Comparison of ENCODE assay signal across 9 mouse cellular contexts in genomic region chr17:5201859-5202598, GRCm38 (mm10).
DNase-seq lines count a peak whose midpoint lies in the region; TF ChIP-seq lines count a peak whose summit lies in the region.
"Had no signal": no experiment of that assay in that cellular context is flagged by ENCODE, and none has a peak within 500 bp of the region (broad histone marks: within the 10 kb centered on the region; RNA-seq: fewer than 3 reads in every experiment).

No protein-coding gene starts in this region.

- TF ChIP-seq EP300 in MEL (IDR thresholded peaks at IDR 0.05; ENCODE audit: low read depth in 1 of 2, low read length in 2 of 2), result no peak

- no peak for TF ChIP-seq POLR2A in MEL (IDR thresholded peaks at IDR 0.05; ENCODE audit: control insufficient read depth in 1 of 2, insufficient read depth in 1 of 2, low read depth in 1 of 2, low read length in 2 of 2, poor library complexity in 1 of 2)

- no peak overlapping the region for H3K9ac ChIP-seq in MEL (ENCODE audit: control insufficient read depth, low read depth, low read length, poor library complexity, severe bottlenecking)

- H3K36me3 ChIP-seq in MEL (ENCODE audit: control insufficient read depth in 1 of 2, insufficient read depth in 2 of 2, low read length in 2 of 2), result peaks cover 0 to 10% of the 10 kb centered on the region in 2 experiments; a peak in 2 of 4 replicates
- H3K36me3 ChIP-seq in embryonic facial prominence, embryonic 10.5 days (replicated peaks), result no peaks in the 10 kb centered on the region

- peaks cover 7 to 9% of the 10 kb centered on the region in 2 experiments for H3K4me1 ChIP-seq in MEL (ENCODE audit: control insufficient read depth in 1 of 2, insufficient read depth in 2 of 2, low read length in 2 of 2)
- peaks cover 31% of the 10 kb centered on the region for H3K4me1 ChIP-seq in embryonic facial prominence, embryonic 10.5 days

- H3K27ac ChIP-seq in layer of hippocampus, adult 2 months, result peak overlapping the region; percentile 5; the same call in 1 of the 2 replicates
- no peak overlapping the region for H3K27ac ChIP-seq in MEL (ENCODE audit: control insufficient read depth, low read depth, low read length)
- no peak overlapping the region for H3K27ac ChIP-seq in embryonic facial prominence, embryonic 10.5 days (replicated peaks)

- WGBS in embryonic facial prominence, embryonic 10.5 days, result 85% methylated on average over 6 of the region's 6 CpGs

- TF ChIP-seq CTCF in layer of hippocampus, adult 2 months (conservative IDR thresholded peaks at IDR 0.05), result peak; percentile 93
- TF ChIP-seq CTCF in MEL (IDR thresholded peaks at IDR 0.05 in 2 of 3, conservative IDR thresholded peaks at IDR 0.05 in 1 of 3; ENCODE audit: control insufficient read depth in 1 of 3, insufficient read depth in 1 of 3, low read depth in 2 of 3, low read length in 3 of 3, poor library complexity in 1 of 3, severe bottlenecking in 1 of 3), result peak; percentile 66 to 80 (median 79)

- H3K27me3 ChIP-seq in MEL (ENCODE audit: control insufficient read depth in 1 of 2, insufficient read depth in 2 of 2, low read length in 2 of 2), result no peaks in the 10 kb centered on the region
- H3K27me3 ChIP-seq in embryonic facial prominence, embryonic 10.5 days (replicated peaks; ENCODE audit: low read depth, poor library complexity, severe bottlenecking), result no peaks in the 10 kb centered on the region

- intact Hi-C loops in left cerebral cortex, postnatal 25 days (cut with DNase I), result loop anchor here (5.0 kb wide), 1 partner anchor 195 kb away; no protein-coding TSS in a partner anchor

- no peak overlapping the region for H3K4me3 ChIP-seq in layer of hippocampus, adult 2 months
- no peak overlapping the region for H3K4me3 ChIP-seq in MEL (ENCODE audit: control insufficient read depth in 1 of 2, insufficient read depth in 1 of 2, low read depth in 2 of 2, low read length in 2 of 2)
- no peak overlapping the region for H3K4me3 ChIP-seq in embryonic facial prominence, embryonic 10.5 days
- H3K4me3 ChIP-seq: erythroblast, embryonic 14.5 days had no signal

- DNase-seq in layer of hippocampus, adult 2 months (ENCODE audit: low spot score in 2 of 2), result peak; percentile 64 to 70
- no peak for DNase-seq in layer of hippocampus, adult 8-10 months (ENCODE audit: low spot score in 2 of 2)
- DNase-seq in MEL (ENCODE audit: low read depth, low spot score), result peak; percentile 81
- DNase-seq in embryonic facial prominence, embryonic 10.5 days (ENCODE audit: low spot score), result peak; percentile 43
- DNase-seq in heart, postnatal 4 days, result peak; percentile 71
- peak; percentile 47 to 84 for DNase-seq in left cerebral cortex, postnatal 25 days (ENCODE audit: low spot score in 2 of 2)
- DNase-seq in naive thymus-derived CD4-positive, alpha-beta T cell, adult 2 months (ENCODE audit: low read depth), result peak; percentile 67
- no peak for DNase-seq in urinary bladder, postnatal 10 days (ENCODE audit: low spot score)

- peak; percentile 53 for TF ChIP-seq RAD21 in MEL (IDR thresholded peaks at IDR 0.05; ENCODE audit: low read depth, low read length)

- peaks cover 3% of the 10 kb centered on the region; the same call in 1 of the 2 replicates for H3K79me2 ChIP-seq in MEL (ENCODE audit: control insufficient read depth, insufficient read depth, low read length, poor library complexity)

- no peaks in the 10 kb centered on the region for H3K9me3 ChIP-seq in MEL (replicated peaks; ENCODE audit: insufficient read depth, low read length)
- H3K9me3 ChIP-seq in embryonic facial prominence, embryonic 10.5 days, result no peaks in the 10 kb centered on the region

TF ChIP-seq in MEL, 35 proteins besides CTCF, POLR2A, EP300 and RAD21:
- TF ChIP-seq MYC (IDR thresholded peaks at IDR 0.05; ENCODE audit: low read depth, low read length) (peak; percentile 87), CHD1 (IDR thresholded peaks at IDR 0.05; ENCODE audit: low read depth, low read length) (no peak), TBP (IDR thresholded peaks at IDR 0.05; ENCODE audit: low read depth, low read length) (no peak), KAT2A (conservative IDR thresholded peaks at IDR 0.05; ENCODE audit: low read depth, low read length) (no peak), USF2 (IDR thresholded peaks at IDR 0.05; ENCODE audit: borderline replicate concordance in 1 of 2, insufficient read depth in 1 of 2, low read depth in 1 of 2, low read length in 2 of 2) (no peak), ZNF384 (IDR thresholded peaks at IDR 0.05; ENCODE audit: low read depth, low read length) (no peak), POLR2AphosphoS2 (IDR thresholded peaks at IDR 0.05; ENCODE audit: low read length) (no peak), GATA1 (IDR thresholded peaks at IDR 0.05; ENCODE audit: low read depth, low read length) (no peak), POLR2AphosphoS5 (IDR thresholded peaks at IDR 0.05; ENCODE audit: borderline replicate concordance, low read depth, low read length) (no peak), E2F4 (IDR thresholded peaks at IDR 0.05; ENCODE audit: borderline replicate concordance, low read depth, low read length) (no peak), UBTF (IDR thresholded peaks at IDR 0.05; ENCODE audit: borderline replicate concordance, insufficient read depth, low read depth, low read length) (no peak), SMC3 (IDR thresholded peaks at IDR 0.05; ENCODE audit: low read depth, low read length) (peak; percentile 69), NRF1 (IDR thresholded peaks at IDR 0.05; ENCODE audit: insufficient read depth, low read depth, low read length, poor library complexity, severe bottlenecking) (no peak)

Comparison
In these comparisons a context has a peak if more than half of its experiments do, and no peak if none do; other contexts are left out.
1. DNase-seq: peak in layer of hippocampus, adult 2 months (2 of 2), MEL (single experiment), embryonic facial prominence, embryonic 10.5 days (single experiment), heart, postnatal 4 days (single experiment), left cerebral cortex, postnatal 25 days (2 of 2) and naive thymus-derived CD4-positive, alpha-beta T cell, adult 2 months (single experiment); none in layer of hippocampus, adult 8-10 months (0 of 2) and urinary bladder, postnatal 10 days (single experiment).